ENCODE assay signal across 9 mouse cellular contexts in the genomic region with DNA sequence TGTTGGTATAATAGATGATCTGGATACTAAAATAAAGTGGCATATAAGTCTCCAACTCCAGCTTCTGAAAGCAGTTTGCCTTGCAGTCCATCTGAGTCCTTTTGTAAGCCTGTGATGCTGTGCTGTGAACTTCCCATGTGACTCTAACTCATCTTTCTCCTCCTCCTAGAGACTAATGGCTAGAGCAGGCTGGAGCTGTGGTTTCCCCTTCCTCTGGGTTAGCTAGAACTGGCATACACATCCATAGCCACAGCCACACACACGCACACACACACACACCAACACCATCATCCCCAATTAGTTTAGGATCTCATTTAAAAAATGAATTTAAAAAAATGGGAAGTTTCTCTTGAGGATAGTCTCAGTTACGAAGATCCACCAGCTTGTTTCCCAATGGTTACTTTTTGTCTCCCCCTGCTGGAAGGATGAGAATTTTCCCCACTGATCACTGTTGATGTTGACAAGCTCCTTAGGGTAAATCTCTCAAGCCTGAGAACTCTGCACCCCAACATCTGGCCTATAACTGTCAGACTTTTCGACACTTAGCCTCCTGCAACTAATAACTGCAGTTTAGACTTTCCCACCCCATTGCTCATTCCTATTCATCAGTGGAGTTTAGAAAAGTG.
A peak's percentile ranks its signal among the peaks of the same experiment; 100 is the strongest.
DNase-seq lines count a peak whose midpoint lies in the region; ATAC-seq lines count a peak whose summit lies in the region.
"Had no signal": no experiment of that assay in that cellular context is flagged by ENCODE, and none has a peak within 500 bp of the region (broad histone marks: within the 10 kb centered on the region; RNA-seq: fewer than 3 reads in every experiment).

No protein-coding gene starts in this region.

- no peaks in the 10 kb centered on the region for H3K4me1 ChIP-seq in forebrain, embryonic 11.5 days (replicated peaks; ENCODE audit: control insufficient read depth, insufficient read depth, low read length)
- no peaks in the 10 kb centered on the region for H3K4me1 ChIP-seq in forebrain, embryonic 10.5 days
- H3K4me1 ChIP-seq in midbrain, embryonic 14.5 days (ENCODE audit: control insufficient read depth, insufficient read depth, low read length) = no peaks in the 10 kb centered on the region

- H3K27me3 ChIP-seq in forebrain, embryonic 11.5 days (ENCODE audit: control insufficient read depth, insufficient read depth, low read length) = no peaks in the 10 kb centered on the region
- H3K27me3 ChIP-seq in forebrain, embryonic 10.5 days (ENCODE audit: poor library complexity, severe bottlenecking) = peaks cover 3% of the 10 kb centered on the region; the same call in 1 of the 2 replicates
- H3K27me3 ChIP-seq in midbrain, embryonic 14.5 days (ENCODE audit: control insufficient read depth, insufficient read depth, low read length) = no peaks in the 10 kb centered on the region

- H3K9me3 ChIP-seq in forebrain, embryonic 11.5 days (ENCODE audit: control insufficient read depth, low read length) = no peaks in the 10 kb centered on the region
- no peaks in the 10 kb centered on the region for H3K9me3 ChIP-seq in forebrain, embryonic 10.5 days
- no peaks in the 10 kb centered on the region for H3K9me3 ChIP-seq in midbrain, embryonic 14.5 days (ENCODE audit: control insufficient read depth, low read length)
- H3K9me3 ChIP-seq: G1E had no signal

- no peaks in the 10 kb centered on the region for H3K36me3 ChIP-seq in forebrain, embryonic 11.5 days (ENCODE audit: control insufficient read depth, insufficient read depth, low read length)
- no peaks in the 10 kb centered on the region for H3K36me3 ChIP-seq in forebrain, embryonic 10.5 days (replicated peaks)
- no peaks in the 10 kb centered on the region for H3K36me3 ChIP-seq in midbrain, embryonic 14.5 days (ENCODE audit: control insufficient read depth, insufficient read depth, low read length)
- H3K36me3 ChIP-seq: G1E had no signal

- no peak overlapping the region for H3K27ac ChIP-seq in forebrain, embryonic 11.5 days (ENCODE audit: low read depth, low read length)
- no peak overlapping the region for H3K27ac ChIP-seq in forebrain, embryonic 10.5 days
- H3K27ac ChIP-seq in midbrain, embryonic 14.5 days (replicated peaks; ENCODE audit: low read depth, low read length) = no peak overlapping the region

- 47% methylated on average over 3 of the region's 3 CpGs for WGBS in forebrain, embryonic 11.5 days
- WGBS in forebrain, embryonic 10.5 days = 54% methylated on average over 3 of the region's 3 CpGs
- WGBS in midbrain, embryonic 14.5 days = 39% methylated on average over 3 of the region's 3 CpGs

- no peak for DNase-seq in forebrain, embryonic 11.5 days (ENCODE audit: low spot score)
- DNase-seq in forebrain, embryonic 10.5 days (ENCODE audit: extremely low spot score, low spot score) = no peak
- peak; percentile 3 to 19 for DNase-seq in urinary bladder, postnatal 36 days (ENCODE audit: low spot score in 2 of 2)
- no peak for DNase-seq in urinary bladder, postnatal 4 days (ENCODE audit: low spot score in 2 of 2)
- peak; percentile 12 to 49 for DNase-seq in layer of hippocampus, postnatal 10 days (ENCODE audit: low spot score in 2 of 2)
- peak; percentile 74 for DNase-seq in midbrain, embryonic 14.5 days

- H3K9ac ChIP-seq in forebrain, embryonic 11.5 days (ENCODE audit: low read length) = no peak overlapping the region
- H3K9ac ChIP-seq in midbrain, embryonic 14.5 days (replicated peaks; ENCODE audit: low read length) = no peak overlapping the region

- H3K4me3 ChIP-seq in forebrain, embryonic 11.5 days (ENCODE audit: low read depth, low read length) = no peak overlapping the region
- no peak overlapping the region for H3K4me3 ChIP-seq in forebrain, embryonic 10.5 days
- H3K4me3 ChIP-seq in midbrain, embryonic 14.5 days (replicated peaks; ENCODE audit: low read depth, low read length) = no peak overlapping the region

- H3K4me2 ChIP-seq in forebrain, embryonic 11.5 days (ENCODE audit: low read depth, low read length, severe bottlenecking) = no peak overlapping the region
- no peak overlapping the region for H3K4me2 ChIP-seq in midbrain, embryonic 14.5 days (ENCODE audit: low read length)

- ATAC-seq in forebrain, embryonic 11.5 days (replicated peaks; ENCODE audit: low FRiP score) = peak; percentile 63; the same call in 1 of the 2 replicates
- peak; percentile 96 for ATAC-seq in frontal cortex, adult (ENCODE audit: low TSS enrichment)
- ATAC-seq in midbrain, embryonic 14.5 days (ENCODE audit: low FRiP score, low TSS enrichment) = no peak
- ATAC-seq in erythroid progenitor cell, adult 5-6 weeks (replicated peaks; ENCODE audit: low FRiP score, poor library complexity, severe bottlenecking) = no peak

Comparison
In these comparisons a context has a peak if more than half of its experiments do, and no peak if none do; other contexts are left out.
1. DNase-seq: peak in urinary bladder, postnatal 36 days (2 of 2), layer of hippocampus, postnatal 10 days (2 of 2) and midbrain, embryonic 14.5 days (single experiment); none in forebrain, embryonic 11.5 days (single experiment), forebrain, embryonic 10.5 days (single experiment) and urinary bladder, postnatal 4 days (0 of 2).
2. ATAC-seq: peak in forebrain, embryonic 11.5 days (single experiment) and frontal cortex, adult (single experiment); none in midbrain, embryonic 14.5 days (single experiment) and erythroid progenitor cell, adult 5-6 weeks (single experiment).